Mouse (Mus musculus) fat pad, adult 2 months (tissue): Measurements from ENCODE around the gene Med16.

Experiments
- DNase-seq: peaks from one replicate; pipeline ENCODE4 v3.0.0-alpha.2; 2011; ENCODE audit warnings: low read depth, low spot score; ENCODE audit errors: extremely low read depth

The Med16 gene

DNA sequence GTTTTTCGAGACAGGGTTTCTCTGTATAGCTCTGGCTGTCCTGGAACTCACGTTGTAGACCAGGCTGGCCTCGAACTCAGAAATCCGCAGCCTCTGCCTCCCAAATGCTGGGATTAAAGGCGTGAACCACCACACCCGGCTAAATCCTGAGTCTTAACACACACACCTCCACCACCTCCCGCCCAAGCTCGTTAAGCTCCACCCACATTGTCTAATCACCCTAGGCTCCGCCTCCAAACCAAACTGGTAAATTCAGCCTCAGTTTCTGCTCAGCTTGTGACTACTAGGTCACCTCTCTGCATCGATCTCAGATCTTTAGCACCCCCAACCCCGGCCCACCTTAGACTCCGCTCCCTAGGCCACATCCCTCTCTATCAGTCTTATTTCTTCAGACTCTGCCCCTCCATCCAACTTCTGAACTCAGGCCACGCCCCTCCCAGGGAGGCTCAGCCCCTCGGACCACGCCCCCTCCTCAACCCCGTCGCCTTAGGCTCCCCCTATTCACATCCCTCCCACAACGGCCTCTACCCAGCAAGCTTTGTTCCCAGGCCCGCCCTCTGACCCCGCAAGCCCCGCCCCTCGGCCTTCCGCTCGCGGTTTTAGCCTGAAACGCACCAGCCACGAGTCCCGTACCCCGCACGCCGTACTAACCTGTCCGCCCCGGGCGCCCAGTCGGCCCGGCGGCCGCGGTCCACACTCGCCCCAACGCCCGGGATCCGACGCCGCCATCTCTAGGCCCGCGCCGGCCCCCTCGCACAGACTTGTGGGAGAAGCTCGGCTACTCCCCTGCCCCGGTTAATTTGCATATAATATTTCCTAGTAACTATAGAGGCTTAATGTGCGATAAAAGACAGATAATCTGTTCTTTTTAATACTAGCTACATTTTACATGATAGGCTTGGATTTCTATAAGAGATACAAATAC is at the start of gene Med16:
Gene Med16, minus strand, starts transcription at position 757 of the 925 bp plus-strand sequence.
- no peak for DNase-seq

DNA sequence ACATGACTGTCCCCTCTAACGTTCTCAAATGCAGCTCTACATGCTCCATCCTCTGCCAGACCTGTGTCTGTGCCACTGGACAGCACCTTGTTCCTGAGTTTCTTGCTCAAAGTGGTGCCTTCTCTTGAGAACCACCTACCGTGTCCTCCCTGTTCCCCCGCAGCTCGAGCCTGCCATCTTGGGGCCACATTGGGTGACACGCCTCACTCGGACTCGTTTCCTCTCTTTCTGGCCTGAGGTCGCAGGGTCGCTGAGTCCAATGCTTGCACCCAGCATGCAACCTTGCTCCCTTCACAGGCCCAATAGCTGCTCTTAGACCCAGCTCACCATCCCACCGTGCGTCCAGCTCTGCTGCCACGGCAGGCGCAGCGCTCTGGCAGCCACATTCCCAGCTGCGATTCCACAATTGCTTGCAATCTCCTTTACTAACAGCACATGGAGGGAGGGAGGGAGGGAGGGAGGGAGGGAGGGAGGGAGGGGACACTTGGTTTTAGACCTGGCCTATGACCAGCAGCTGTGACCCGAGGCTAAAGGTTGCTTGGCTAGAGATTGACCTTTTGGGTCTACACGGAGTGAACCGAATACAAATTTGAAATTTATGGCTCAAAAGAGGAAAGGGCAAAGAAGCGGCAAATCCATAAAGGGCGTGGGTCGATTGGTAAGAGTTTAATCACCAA is 49.6 kb upstream of the Med16 start:
- no peak for DNase-seq

DNA sequence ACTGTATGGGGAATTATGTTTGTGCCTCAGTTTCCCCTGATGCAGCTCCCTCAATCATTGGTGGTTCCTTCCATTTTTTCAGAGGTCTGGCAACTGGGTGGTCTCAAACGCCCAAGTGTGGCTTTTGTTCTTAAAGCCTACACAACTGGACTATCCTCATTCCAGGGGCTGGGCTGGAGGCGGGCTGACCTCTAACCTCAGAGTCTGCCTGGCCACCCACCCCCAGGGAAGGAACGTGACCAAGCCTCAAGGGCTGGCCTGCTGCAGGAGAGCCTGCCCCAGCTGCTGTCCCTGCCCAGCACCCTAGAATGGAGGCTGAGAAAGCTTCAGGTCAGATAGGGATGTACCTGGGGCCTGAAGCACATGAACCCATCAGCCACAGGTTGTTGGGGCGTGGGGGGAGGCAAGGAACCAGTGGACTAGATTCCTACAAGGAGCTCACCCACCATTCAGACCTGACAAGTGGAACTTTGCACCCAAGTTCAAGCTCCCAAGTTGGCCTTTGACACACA is 48.0 kb upstream of the Med16 start:
- no peak for DNase-seq

DNA sequence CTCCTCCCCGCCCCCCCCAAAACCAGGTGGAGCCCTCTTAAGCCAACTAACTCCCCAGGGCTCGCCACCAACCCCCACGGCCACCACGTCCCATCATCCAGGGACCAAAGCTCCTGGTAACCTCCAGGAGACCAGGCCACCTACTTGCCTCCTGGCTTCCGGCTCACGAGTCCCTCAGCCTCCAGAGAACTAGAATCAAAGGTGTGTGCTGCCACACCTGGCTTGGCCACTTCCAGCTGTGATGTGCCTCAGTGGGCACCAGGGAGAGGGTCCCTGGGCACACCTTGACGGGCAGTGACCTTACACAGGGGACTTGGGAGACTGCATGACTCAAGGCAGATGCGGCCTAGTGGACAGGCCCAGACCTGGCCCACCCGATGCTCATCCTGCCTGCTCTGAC is 47.0 kb upstream of the Med16 start:
- DNase-seq = no peak

DNA sequence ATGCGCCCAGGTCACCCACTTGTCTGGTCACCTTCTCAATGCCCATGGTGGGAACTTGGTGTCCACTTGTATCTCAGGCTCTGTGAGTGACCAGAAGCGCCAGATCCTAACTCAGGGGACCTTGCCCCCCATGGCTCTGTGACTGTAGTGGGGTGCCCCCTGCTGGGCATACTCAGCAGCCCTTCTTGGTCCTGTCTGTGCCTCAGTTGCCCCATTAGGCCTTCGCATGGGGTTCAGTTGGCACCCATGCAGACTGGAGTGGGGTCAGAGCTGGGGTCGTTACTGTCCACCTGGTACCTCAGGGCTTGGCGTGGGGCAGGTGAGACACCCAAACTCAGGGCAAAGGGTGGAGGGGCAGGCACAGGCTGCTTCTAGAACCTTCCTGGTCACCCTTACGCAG is 45.2 kb upstream of the Med16 start:
- DNase-seq = no peak

DNA sequence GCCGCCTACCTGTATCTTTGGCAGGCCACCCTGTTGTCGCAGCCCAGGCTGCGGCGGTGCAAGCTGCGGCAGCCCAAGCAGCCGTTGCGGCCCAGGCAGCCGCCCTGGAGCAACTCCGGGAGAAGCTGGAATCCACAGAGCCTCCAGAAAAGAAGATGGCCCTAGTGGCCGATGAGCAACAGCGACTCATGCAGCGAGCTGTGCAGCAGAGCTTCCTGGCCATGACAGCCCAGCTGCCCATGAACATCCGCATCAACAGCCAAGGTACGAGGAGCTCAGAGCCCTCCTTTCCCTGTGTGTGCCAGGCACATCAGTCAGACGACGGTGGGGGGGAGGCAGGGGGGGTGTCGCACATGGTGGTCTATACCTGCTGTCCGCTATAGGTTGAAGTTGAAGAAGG is 41.9 kb upstream of the Med16 start:
- no peak for DNase-seq

DNA sequence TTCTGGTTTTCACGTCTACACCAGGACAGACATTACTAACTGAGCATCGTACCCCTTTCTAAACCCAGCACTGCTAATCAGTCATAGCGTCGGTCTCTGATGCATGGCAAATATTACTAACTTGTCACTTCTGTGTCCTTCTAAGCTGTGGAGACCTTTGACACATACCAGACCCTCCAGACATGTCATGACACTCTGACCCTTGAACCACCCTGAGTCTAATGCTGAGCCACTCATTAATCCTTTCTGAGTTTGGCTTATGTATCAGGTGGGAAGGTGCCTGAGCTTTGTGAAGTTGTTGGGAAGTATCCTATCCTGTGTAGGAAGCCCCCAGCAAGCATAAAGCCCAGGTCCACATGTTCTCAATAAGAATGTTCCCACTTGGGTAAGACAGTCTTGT is 41.1 kb upstream of the Med16 start:
- DNase-seq = no peak

DNA sequence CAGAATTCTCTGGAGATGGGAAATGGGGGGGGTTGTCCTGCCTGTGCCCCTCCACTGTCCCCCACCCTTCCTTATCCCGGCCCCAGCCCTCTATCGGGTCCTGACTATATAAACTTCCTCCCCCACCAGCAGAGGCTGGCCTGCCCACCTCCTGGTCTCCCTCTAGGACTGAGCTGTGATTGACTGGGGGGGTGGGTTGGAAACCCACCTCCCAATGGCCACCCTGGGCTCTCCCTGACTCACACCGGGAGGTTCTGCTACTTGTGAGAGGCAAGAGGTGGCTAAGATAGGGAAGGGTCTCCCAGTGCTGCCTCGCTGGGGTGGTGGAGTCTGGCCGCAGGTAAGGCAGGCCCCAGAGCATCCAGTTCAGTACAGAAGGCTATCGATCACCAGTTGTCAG is 38.8 kb upstream of the Med16 start:
- no peak for DNase-seq

DNA sequence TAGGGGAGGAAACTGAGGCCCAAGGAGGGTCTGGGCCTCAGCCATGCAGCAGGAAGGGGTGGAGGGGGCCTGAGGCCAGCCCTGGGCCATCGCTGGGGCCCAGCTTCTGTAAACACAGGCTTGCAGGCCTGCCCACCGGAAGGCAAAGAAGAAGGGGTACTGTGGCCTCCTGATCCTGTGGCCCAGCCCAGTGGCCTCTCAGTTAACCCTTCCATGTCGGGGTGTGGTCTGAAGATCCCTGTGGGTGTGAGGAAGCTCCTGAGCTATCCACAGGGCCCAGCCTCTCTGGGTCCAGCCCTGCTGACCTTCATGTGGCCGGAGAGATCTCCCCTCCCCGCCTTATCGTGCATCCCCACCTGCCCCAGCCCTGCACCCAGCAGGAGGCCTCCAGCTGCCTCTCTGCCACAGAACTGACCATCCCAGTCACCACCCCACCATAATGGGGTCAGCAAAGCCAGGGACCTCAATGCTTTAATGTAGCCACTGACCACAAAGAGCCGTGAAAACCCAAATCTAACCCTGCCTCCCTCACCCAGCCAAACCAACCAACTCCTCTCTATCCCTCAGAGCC is 38.1 kb upstream of the Med16 start:
- DNase-seq = no peak

DNA sequence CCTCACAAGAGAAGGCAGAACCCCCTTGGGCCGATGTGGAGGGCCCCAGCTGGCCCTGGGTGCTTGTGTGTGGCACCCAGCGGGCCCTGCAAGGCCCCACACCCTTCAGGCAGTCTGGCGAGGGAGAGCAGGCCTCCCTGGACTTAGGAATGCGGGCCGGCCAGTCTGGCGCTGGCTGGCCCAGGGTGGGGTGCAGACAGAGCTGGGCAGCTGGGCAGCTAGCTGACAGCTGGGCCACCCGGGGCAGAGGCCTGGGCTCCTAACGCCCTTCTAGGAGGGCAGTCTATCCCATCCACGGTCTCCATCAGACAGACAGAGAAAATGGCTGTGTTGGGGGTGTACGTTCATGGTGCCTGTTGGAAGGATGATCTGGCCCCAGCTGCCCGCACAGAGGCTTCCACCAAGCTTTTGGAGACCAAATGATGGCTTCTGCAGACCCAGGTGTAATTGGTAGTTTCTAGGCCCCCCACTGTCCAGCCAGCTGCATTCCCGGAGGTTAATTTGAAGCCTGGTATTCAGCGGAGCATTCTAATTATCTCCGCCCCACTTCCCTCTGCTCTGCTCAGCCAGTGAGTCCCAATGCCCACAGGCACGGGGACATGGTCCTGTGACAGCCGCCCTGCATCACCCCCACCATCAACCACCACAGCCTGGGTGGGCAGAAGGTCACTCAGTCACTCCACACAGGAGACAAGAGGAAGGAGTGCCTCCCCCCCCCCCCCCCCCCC is 36.9 kb upstream of the Med16 start:
- DNase-seq = no peak

DNA sequence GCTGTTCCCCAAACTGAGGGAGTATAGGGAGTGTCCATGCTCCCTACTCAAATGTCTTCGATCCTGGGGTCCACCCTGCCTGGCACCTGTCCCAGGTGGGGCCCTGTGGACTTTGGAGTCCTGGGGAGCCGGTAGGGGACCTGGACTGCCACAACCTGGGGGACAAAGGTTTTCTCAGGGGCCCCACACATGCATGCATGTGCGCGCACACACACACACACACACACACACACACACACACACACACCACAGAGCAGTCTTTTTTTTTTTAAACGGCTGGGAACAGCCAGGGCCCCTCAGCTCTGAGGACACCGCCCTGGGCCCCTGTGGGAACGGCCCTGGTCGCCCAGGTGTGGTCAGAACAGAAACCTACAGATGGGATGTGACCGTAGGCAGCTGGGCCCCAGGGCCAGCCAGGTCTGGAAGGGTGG is 34.8 kb upstream of the Med16 start:
- no peak for DNase-seq

DNA sequence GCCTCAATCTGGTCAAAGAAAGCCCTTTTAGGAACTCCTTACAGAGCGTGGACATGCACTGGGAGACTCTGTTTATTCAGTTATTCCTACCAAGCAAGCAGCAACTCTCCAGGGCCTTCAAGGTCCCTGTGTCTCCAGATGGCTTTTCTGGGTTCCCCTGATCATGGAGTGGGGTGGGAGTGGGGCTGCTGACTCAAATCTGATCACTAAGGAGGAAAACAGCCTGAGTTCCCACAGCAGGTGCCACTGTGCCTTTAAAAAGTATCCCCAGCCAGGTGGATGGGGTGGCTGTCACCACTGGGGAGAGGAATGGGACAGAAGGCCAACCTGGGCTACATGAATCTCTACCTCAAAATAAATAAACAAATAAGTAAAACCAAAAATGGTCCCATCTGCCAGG is 34.3 kb upstream of the Med16 start:
- no peak for DNase-seq

DNA sequence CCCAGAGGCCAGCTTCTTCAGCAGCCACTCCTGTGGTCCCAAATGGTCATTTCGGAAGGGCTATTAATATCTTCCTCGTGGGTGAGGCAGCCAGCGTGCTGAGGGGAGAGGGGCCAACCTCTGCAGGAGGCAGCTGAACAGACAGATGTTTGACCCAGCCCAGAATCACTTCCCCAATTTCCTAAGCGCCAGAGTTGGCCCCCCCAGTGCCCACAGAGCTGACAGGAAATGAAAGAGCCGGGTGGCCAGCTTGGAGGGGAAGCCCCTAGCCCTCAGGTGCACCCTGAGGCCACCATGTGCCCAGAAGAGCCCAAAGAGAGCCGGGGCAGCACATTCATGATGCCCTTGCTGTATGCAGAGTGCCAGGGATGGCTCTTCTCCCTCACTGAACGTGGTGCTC is 32.0 kb upstream of the Med16 start:
- no peak for DNase-seq

DNA sequence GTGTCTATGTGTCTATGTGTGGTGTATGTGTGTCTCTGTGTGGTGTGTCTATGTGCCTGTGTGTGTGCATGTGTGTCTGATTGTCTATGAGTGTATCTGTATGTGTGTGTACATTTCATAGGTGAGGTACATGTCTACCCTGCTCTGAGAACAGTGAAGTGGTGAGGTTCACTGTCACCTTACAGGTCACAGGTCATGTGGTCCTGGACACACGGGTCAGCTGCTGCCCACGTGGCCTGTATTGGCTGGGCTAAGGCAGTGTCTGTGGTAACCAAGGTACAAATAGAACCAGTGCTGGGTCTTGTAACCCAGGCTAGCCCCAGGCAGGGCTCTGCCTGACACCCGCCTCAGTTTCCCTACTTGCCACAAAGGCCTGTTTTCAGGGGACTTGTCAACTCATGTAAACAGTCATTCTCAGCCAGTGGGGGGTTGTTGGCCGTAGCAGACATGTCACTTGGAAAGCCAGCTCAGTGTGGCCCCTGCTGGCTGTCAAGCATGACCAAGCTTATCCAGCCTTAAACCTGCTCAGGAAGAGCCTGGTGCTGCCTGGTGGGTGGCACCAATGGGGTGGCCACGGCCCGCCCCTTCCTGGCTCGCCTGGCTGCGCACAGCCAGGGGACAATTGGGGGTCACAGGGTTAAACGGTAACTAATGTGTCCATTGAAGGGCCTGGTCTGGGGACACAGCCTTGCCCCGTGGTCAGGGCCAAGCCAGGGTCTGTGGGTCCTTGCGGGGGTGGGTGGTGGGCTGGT is 29.2 kb upstream of the Med16 start:
- DNase-seq = no peak

DNA sequence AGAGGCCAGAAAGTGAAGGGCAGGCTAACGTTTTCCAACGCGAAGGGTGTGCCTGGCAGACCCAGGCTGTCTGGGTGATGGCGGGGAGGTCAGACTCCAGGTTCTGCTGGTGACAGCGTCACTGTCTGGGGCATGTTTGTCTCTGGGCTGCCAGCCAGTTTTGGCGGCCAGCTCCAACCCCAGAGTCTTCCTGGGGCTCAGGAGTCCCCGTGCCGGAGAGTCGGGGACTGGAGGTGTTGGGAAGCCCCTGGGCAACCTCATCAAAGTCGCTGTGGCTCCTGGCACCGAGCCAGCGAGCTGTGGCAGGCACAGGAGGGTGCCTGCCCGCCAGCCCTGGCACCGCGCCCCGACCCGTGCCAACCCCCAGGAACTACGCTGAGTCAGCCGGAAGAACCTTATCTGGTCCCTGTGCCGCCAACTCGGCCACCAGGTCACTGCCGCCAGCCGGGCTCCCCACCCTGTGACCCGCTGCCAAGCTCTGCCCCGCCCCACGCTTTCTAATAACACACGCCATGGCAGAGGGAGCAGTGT is 28.3 kb upstream of the Med16 start:
- no peak for DNase-seq

DNA sequence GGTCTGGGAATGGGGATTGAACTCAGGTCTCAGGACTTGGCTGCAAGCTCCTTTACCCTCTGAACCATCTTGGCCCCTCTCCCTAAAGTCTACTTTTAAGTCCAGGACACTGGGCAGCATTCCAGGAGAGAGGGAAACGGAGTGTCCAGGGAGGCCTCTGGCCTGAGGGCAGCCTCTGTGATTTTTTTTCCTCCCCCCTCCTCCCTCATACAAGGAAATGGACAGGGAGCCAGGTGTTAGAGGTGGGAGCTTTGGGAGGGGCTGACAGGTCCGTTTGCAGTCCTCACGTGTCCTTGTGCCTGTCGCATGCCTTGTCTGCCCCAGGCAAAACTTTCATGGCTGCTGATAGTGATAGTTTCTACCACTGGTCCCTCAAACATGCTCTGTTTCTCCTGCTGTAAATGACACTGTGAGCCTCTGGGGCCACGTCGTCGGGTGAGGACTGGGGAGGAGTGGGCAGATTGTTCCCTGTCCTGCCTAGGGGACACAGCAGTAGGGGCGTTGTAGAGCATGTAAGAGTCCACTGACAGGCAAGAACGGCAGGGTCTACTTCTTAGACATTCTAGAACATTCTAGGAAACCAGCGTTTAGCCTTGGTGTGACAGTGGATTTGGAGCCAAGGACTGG is 27.7 kb upstream of the Med16 start:
- DNase-seq = no peak

DNA sequence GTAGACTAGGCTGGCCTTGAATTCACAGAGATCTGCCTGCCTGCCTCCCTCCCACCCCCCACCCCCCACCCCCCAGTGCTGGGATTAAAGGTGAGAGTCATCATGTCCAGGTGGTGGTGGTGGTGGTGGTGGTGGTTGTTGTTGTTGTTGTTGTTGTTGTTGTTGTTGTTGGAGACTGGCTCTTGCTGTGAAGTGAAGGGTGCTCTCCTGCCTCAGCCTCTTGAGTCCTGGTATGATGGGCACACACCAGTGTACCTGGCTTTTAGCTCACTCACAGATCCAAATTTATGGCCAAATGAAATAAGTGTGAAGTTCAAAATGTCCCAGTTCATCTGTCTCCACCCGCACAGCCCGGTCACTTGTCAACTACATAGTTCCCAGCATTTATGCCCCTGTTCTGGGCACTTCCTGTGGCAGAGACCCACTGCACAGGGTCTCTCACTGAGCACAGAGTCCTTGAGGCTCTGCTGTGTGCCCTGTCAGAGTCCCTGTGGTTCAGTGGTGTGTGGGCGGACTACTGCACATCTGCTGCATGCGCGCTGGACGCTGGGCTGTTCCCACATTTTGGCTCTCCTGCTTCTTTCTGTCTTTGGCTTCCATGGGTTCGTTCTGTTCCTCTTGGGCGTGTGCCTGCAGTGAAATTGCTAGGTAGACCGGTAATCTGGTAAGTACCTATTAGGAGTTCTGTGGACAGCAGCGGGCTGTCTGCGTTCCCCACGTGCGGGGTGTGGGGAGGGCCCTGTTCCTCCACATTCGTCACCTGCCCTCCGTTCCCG is 26.3 kb upstream of the Med16 start:
- no peak for DNase-seq

DNA sequence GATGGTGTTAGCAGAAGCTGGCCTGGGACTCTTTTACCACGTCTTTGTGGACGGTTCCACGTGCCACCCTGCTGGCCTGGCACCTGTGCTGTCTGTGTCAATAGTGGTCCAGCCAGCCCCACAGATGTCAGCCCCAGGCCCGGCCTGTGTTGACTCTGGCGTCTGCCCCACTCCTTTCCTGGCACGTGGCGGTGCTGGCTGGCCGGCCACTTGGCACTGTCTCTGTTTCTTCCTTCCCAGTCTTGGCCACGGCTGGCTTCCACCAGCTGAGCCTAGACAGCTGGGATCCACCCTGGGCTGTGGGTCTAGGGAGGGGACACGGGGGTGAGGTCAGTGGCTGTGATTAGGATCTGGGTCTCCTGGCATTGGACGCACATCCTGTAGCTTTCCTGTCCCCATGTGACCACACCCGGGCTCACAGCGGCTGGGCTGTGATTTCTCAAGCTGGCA is 25.6 kb upstream of the Med16 start:
- peak; percentile 46 for DNase-seq

DNA sequence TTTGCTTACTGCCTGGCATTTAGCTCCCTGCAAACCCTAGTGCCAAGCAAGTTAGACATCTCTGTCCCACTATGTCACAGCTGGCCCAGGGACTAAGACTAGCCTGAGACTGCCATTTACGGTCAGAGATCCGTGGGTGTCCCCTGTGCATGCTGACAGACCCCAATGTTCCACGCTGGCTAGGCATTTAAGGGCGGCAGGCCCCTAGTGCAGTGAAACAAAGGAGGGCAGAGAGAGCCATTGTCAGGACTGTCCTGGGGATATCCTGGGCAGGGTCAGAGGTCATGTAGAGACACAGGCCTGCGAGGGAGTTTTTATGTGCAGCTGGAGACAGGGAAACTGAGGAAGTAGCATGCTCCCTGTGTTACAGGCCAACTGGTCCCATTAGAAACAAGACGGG is 25.1 kb upstream of the Med16 start:
- DNase-seq = no peak
